Mouse (Mus musculus) intestine, postnatal 0 days (tissue): ENCODE measurements at regions not wholly inside any gene's neighbourhood (a gene's known extent, or its start where the extent isn't known, plus 50 kb on each side); places are given as distances from the start of the nearest gene placed in this dataset.

Source experiments
- ATAC-seq: fragments of 200-750 bp; cut with Nextera tagmentation; 2 replicates; pipeline ENCODE4 v1.8.0; 2017; ENCODE audit warnings: mild to moderate bottlenecking, moderate TSS enrichment, moderate library complexity
- H3K27ac ChIP-seq: fragments of 300-500 bp; sonication (generic); 2 replicates; pipeline ENCODE4 v1.5.1; 2014; ENCODE audit warnings: mild to moderate bottlenecking, low read depth, low read length, moderate library complexity
- H3K27me3 ChIP-seq: fragments of 300-500 bp; sonication (generic); replicated peaks from 2 replicates; pipeline ENCODE4 v1.6.1; 2014; ENCODE audit warnings: low read length, mixed read lengths; ENCODE audit not compliant: control insufficient read depth, insufficient read depth
- H3K36me3 ChIP-seq: fragments of 300-500 bp; sonication (generic); 2 replicates; pipeline ENCODE4 v1.6.1; 2014; ENCODE audit warnings: mild to moderate bottlenecking, moderate library complexity; ENCODE audit not compliant: control insufficient read depth, insufficient read depth
- H3K4me1 ChIP-seq: fragments of 300-500 bp; sonication (generic); replicated peaks from 2 replicates; pipeline ENCODE4 v1.6.1; 2014; ENCODE audit warnings: antibody characterized with exemption, low read length, mixed read lengths; ENCODE audit not compliant: control insufficient read depth, insufficient read depth
- H3K4me2 ChIP-seq: fragments of 300-500 bp; sonication (generic); replicated peaks from 2 replicates; pipeline ENCODE4 v1.6.1; 2014; ENCODE audit warnings: low read depth, mild to moderate bottlenecking, moderate library complexity
- H3K4me3 ChIP-seq: fragments of 300-500 bp; sonication (generic); 2 replicates; pipeline ENCODE4 v1.5.1; 2014; ENCODE audit warnings: low read depth, low read length
- H3K9ac ChIP-seq: fragments of 300-500 bp; sonication (generic); 2 replicates; pipeline ENCODE4 v1.6.1; 2014; ENCODE audit warnings: mild to moderate bottlenecking, low read depth, low read length
- H3K9me3 ChIP-seq: fragments of 300-500 bp; sonication (generic); 2 replicates; pipeline ENCODE4 v1.6.1; 2016; ENCODE audit warnings: mixed run types; ENCODE audit not compliant: control insufficient read depth
- CTCF ChIP-seq: sonication (generic); IDR thresholded peaks from 2 replicates; pipeline ENCODE4 v1.5.1; 2016; ENCODE audit warnings: low read depth, mild to moderate bottlenecking, control low read depth, antibody characterized with exemption, moderate library complexity
- WGBS: fragments of 180-500 bp; shearing (Covaris S2); extraction: QIAGEN DNeasy Blood & Tissue Kit; methylation state at CpG from one replicate; pipeline ENCODE4 v1.1.7; 2014; 5-methylcytosine and 5-hydroxymethylcytosine counted together

- no peak for TF ChIP-seq CTCF
- ATAC-seq, result no peak
- H3K4me3 ChIP-seq, result no peak overlapping the region
- H3K27ac ChIP-seq, result no peak overlapping the region
- H3K9ac ChIP-seq, result no peak overlapping the region
- H3K36me3 ChIP-seq, result no peaks in the 10 kb centered on the region
- 64% methylated on average over 7 of the region's 7 CpGs for WGBS
- H3K4me2 ChIP-seq, result no peak overlapping the region
- no peaks in the 10 kb centered on the region for H3K4me1 ChIP-seq
- no peaks in the 10 kb centered on the region for H3K9me3 ChIP-seq
- H3K27me3 ChIP-seq, result no peaks in the 10 kb centered on the region
Observed at GRCm38 (mm10) chr2:108701308-108701707, 579.2 kb upstream of the Kif18a start.

GRCm38 (mm10) chr2:108707856-108708855 is 572.4 kb upstream of the Kif18a start:
- Histone ChIP-seq H3K4me2 (no peak overlapping the region), H3K4me3 (no peak overlapping the region), H3K27ac (no peak overlapping the region), H3K36me3 (no peaks in the 10 kb centered on the region), H3K9ac (no peak overlapping the region), H3K27me3 (no peaks in the 10 kb centered on the region), H3K4me1 (no peaks in the 10 kb centered on the region), H3K9me3 (no peaks in the 10 kb centered on the region)
- 81% methylated on average over 5 of the region's 5 CpGs for WGBS
- no peak for ATAC-seq
- no peak for TF ChIP-seq CTCF

GRCm38 (mm10) chr2:108742079-108742478 is 538.5 kb upstream of the Kif18a start:
- H3K9me3 ChIP-seq, result no peaks in the 10 kb centered on the region
- no peak for ATAC-seq
- H3K27me3 ChIP-seq, result no peaks in the 10 kb centered on the region
- H3K4me2 ChIP-seq, result no peak overlapping the region
- no peak overlapping the region for H3K4me3 ChIP-seq
- H3K27ac ChIP-seq, result no peak overlapping the region
- no peak overlapping the region for H3K9ac ChIP-seq
- H3K4me1 ChIP-seq, result no peaks in the 10 kb centered on the region
- WGBS, result 72% methylated on average over 3 of the region's 3 CpGs
- no peak for TF ChIP-seq CTCF
- H3K36me3 ChIP-seq, result no peaks in the 10 kb centered on the region

GRCm38 (mm10) chr2:108743511-108743910 is 537.0 kb upstream of the Kif18a start:
- no peak for TF ChIP-seq CTCF
- no peaks in the 10 kb centered on the region for H3K9me3 ChIP-seq

GRCm38 (mm10) chr2:108744797-108745196 is 535.7 kb upstream of the Kif18a start:
- H3K4me2 ChIP-seq, result no peak overlapping the region
- 73% methylated on average over 2 of the region's 2 CpGs for WGBS
- no peak for ATAC-seq
- H3K9ac ChIP-seq, result no peak overlapping the region
- no peaks in the 10 kb centered on the region for H3K27me3 ChIP-seq
- H3K4me3 ChIP-seq, result no peak overlapping the region
- H3K27ac ChIP-seq, result no peak overlapping the region
- no peak for TF ChIP-seq CTCF
- H3K9me3 ChIP-seq, result no peaks in the 10 kb centered on the region
- no peaks in the 10 kb centered on the region for H3K36me3 ChIP-seq
- no peaks in the 10 kb centered on the region for H3K4me1 ChIP-seq

More at GRCm38 (mm10) chr2:108743511-108743910, 537.0 kb upstream of the Kif18a start:
- H3K4me1 ChIP-seq, result no peaks in the 10 kb centered on the region
- ATAC-seq, result no peak
- no peaks in the 10 kb centered on the region for H3K36me3 ChIP-seq
- H3K27me3 ChIP-seq, result no peaks in the 10 kb centered on the region
- 48% methylated on average over 2 of the region's 2 CpGs for WGBS
- no peak overlapping the region for H3K27ac ChIP-seq
- H3K9ac ChIP-seq, result no peak overlapping the region
- H3K4me3 ChIP-seq, result no peak overlapping the region
- H3K4me2 ChIP-seq, result no peak overlapping the region

GRCm38 (mm10) chr2:108753494-108754225 is 526.9 kb upstream of the Kif18a start:
- Histone ChIP-seq H3K4me1 (no peaks in the 10 kb centered on the region), H3K36me3 (no peaks in the 10 kb centered on the region), H3K27me3 (no peaks in the 10 kb centered on the region), H3K27ac (no peak overlapping the region), H3K4me2 (no peak overlapping the region), H3K9me3 (no peaks in the 10 kb centered on the region), H3K4me3 (no peak overlapping the region), H3K9ac (no peak overlapping the region)
- WGBS, result 53% methylated on average over 3 of the region's 3 CpGs
- no peak for TF ChIP-seq CTCF
- no peak for ATAC-seq
